Mouse (Mus musculus) ES-E14 (cell line): ENCODE measurements at regions not wholly inside any gene's neighbourhood (a gene's known extent, or its start where the extent isn't known, plus 50 kb on each side); places are given as distances from the start of the nearest gene placed in this dataset.

ENCODE experiments used
- DNase-seq: peaks from one replicate; pipeline ENCODE4 v3.0.0-alpha.2; 2013; ENCODE audit warnings: low read depth, low spot score
- H3K27ac ChIP-seq: 2 replicates; pipeline ENCODE4 v1.5.1; 2012; ENCODE audit warnings: low read depth, mild to moderate bottlenecking, low read length, moderate library complexity, mixed read lengths; ENCODE audit not compliant: poor library complexity, insufficient read depth, severe bottlenecking
- H3K36me3 ChIP-seq: 2 replicates; pipeline ENCODE4 v1.6.1; 2012; ENCODE audit warnings: mild to moderate bottlenecking, low read length, moderate library complexity, mixed read lengths; ENCODE audit not compliant: control insufficient read depth, poor library complexity, insufficient read depth, severe bottlenecking
- H3K4me1 ChIP-seq, 2 experiments: fragments of 150-350 bp in 1 of 2; sonication (generic) in 1 of 2; 2 replicates each; pipeline ENCODE4 v1.6.1; 2012; ENCODE audit warnings: low read length in 2 of 2, mild to moderate bottlenecking in 1 of 2, mixed read lengths in 1 of 2; ENCODE audit not compliant: control insufficient read depth in 2 of 2, insufficient read depth in 2 of 2, poor library complexity in 1 of 2
- H3K4me3 ChIP-seq, 2 experiments: fragments of 150-350 bp in 1 of 2; sonication (generic) in 1 of 2; 2 replicates each; pipeline ENCODE4 v1.5.1; 2012; ENCODE audit warnings: low read length in 2 of 2, low read depth in 1 of 2, mild to moderate bottlenecking in 1 of 2, mixed read lengths in 1 of 2; ENCODE audit not compliant: insufficient read depth in 1 of 2, poor library complexity in 1 of 2, severe bottlenecking in 1 of 2
- H3K9ac ChIP-seq: 2 replicates; pipeline ENCODE4 v1.6.1; 2012; ENCODE audit warnings: low read depth, mild to moderate bottlenecking, low read length, mixed read lengths; ENCODE audit not compliant: poor library complexity, insufficient read depth, severe bottlenecking
- H3K9me3 ChIP-seq: fragments of 150-350 bp; sonication (generic); 2 replicates; pipeline ENCODE4 v1.6.1; 2012; ENCODE audit warnings: low read depth, mild to moderate bottlenecking, low read length; ENCODE audit not compliant: control insufficient read depth, insufficient read depth
- CHD2 ChIP-seq: IDR thresholded peaks from 2 replicates; pipeline ENCODE4 v1.6.1; 2014; ENCODE audit warnings: mild to moderate bottlenecking, low read depth, low read length, inconsistent platforms
- HCFC1 ChIP-seq: IDR thresholded peaks from 2 replicates; pipeline ENCODE4 v1.6.1; 2012; ENCODE audit warnings: low read length, inconsistent platforms, borderline replicate concordance; ENCODE audit not compliant: insufficient read depth
- MAFK ChIP-seq: IDR thresholded peaks from 2 replicates; pipeline ENCODE4 v1.6.1; 2014; ENCODE audit warnings: mild to moderate bottlenecking, low read depth, low read length, inconsistent platforms; ENCODE audit not compliant: insufficient read depth
- ZC3H11A ChIP-seq: IDR thresholded peaks from 2 replicates; pipeline ENCODE4 v1.6.1; 2012; ENCODE audit warnings: low read depth, mild to moderate bottlenecking, inconsistent platforms, low read length, borderline replicate concordance
- ZNF384 ChIP-seq: IDR thresholded peaks from 2 replicates; pipeline ENCODE4 v1.6.1; 2012; ENCODE audit warnings: low read depth, low read length, inconsistent platforms
- in situ Hi-C, 2 experiments: fragments of 600-800 bp; cut with MboI; formaldehyde crosslinking; loops; one replicate each; pipeline ENCODE4 v1.15.1; 2025; ENCODE audit warnings: low sequenced_read_pairs in 2 of 2, inconsistent platforms in 1 of 2; ENCODE audit not compliant: unreplicated experiment in 2 of 2

DNA sequence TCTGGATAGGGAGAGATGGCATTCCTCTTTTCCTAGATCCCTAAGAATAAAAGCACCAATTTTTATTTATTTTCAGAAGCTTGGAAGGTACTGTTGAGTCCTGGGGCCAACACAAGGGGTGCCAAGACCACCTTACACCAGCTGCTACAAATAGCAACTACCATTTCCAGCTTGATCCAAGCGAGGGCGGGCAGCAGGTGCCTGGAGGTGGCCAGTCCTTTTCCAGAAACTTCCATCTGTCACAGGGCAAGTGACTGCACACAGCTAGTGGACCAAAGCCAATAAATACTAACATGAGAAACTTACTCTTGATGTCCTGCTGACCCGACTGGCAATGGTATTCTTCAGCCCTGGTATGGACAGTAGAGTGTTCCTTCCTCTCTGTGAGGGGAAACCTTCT is 80.0 kb upstream of the Tmc1 start:
- no peaks in the 10 kb centered on the region for H3K9me3 ChIP-seq
- in situ Hi-C loops = no loop called here
- H3K27ac ChIP-seq = no peak overlapping the region
- DNase-seq = no peak
- H3K36me3 ChIP-seq = no peaks in the 10 kb centered on the region
- peaks cover 0 to 6% of the 10 kb centered on the region in 2 experiments; a peak in 1 of 4 replicates for H3K4me1 ChIP-seq
- TF ChIP-seq ZNF384 = no peak
- no peak for TF ChIP-seq MAFK
- TF ChIP-seq CHD2 = no peak
- no peak for TF ChIP-seq ZC3H11A
- TF ChIP-seq HCFC1 = no peak
- H3K4me3 ChIP-seq = no peak overlapping the region
- no peak overlapping the region for H3K9ac ChIP-seq

DNA sequence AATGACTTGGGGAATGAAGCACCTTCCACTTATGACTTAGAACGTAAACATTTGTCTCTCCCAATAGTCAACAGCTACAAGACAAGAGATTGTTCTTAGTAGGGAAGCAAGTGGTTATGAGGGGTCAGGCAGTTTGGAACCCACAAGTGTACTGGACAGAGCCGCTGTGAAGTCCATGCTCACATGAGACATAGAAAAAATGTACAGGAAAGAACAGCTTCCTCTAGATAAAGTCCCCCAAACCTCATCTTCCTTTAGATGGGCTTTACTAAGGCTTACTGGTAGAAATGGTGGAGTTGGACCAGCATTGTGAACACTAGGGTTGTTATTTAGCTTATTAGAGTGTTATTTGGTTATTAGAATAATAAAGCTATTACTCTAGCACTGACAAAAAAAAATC is 78.6 kb upstream of the Tmc1 start:
- Histone ChIP-seq H3K4me3 (no peak overlapping the region), H3K27ac (no peak overlapping the region), H3K9ac (no peak overlapping the region), H3K9me3 (no peaks in the 10 kb centered on the region), H3K4me1 (peaks cover 0 to 6% of the 10 kb centered on the region in 2 experiments; a peak in 1 of 4 replicates), H3K36me3 (no peaks in the 10 kb centered on the region)
- in situ Hi-C loops = no loop called here
- TF ChIP-seq HCFC1 (no peak), ZC3H11A (no peak), ZNF384 (no peak), MAFK (no peak), CHD2 (no peak)
- no peak for DNase-seq

GRCm38 (mm10) chr19:21031768-21032308 is 77.8 kb upstream of the Tmc1 start:
- H3K27ac ChIP-seq = no peak overlapping the region
- peaks cover 0 to 3% of the 10 kb centered on the region in 2 experiments; a peak in 1 of 4 replicates for H3K4me1 ChIP-seq
- no peak overlapping the region for H3K9ac ChIP-seq
- no peak for DNase-seq
- in situ Hi-C loops = no loop called here
- H3K9me3 ChIP-seq = no peaks in the 10 kb centered on the region
- no peaks in the 10 kb centered on the region for H3K36me3 ChIP-seq
- no peak overlapping the region for H3K4me3 ChIP-seq
- TF ChIP-seq CHD2 (no peak), MAFK (no peak)

DNA sequence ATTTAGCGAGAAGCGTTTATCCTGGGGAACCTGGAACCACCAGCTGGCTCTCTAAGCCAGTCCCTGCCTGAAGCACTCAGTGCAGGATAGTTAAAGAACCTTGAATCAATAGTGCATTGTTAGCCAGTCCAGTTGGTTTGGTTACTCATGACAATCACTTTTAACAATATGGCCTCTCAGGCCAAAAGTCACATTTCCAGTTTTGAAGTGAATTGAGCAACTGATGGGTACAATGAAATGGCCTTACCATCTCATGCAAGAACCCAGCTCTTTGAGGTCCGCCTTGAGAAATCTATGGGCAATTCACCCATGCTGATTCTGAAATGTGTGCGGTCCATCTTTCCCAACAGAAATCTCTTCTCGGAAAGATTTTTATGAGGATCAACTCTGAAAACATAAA is 77.0 kb upstream of the Tmc1 start:
- H3K4me1 ChIP-seq = no peaks in the 10 kb centered on the region
- in situ Hi-C loops = no loop called here
- TF ChIP-seq MAFK (no peak), HCFC1 (no peak), CHD2 (no peak), ZC3H11A (no peak), ZNF384 (no peak)

DNA sequence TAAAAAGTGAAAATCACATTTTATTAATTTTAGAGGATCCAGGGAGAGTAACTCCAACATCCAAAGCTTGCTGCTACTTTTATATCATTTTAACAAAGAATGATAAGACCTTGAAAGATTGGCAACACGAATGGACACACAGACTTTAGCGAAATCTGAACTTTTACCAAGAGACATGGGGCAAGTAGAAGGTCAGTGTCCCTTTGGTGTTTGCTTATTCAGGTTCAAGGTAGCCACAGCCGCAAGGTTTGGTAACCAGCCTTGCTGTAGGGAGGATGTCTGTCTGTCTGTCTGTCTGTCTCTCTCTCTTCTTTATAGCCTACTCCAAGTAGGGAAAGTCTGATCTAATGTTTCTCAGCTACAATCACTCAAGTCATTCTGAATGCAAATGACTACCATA is 75.0 kb upstream of the Tmc1 start:
- Histone ChIP-seq H3K27ac (no peak overlapping the region), H3K4me3 (no peak overlapping the region), H3K4me1 (no peaks in the 10 kb centered on the region), H3K9ac (no peak overlapping the region), H3K36me3 (no peaks in the 10 kb centered on the region), H3K9me3 (no peaks in the 10 kb centered on the region)
- TF ChIP-seq MAFK (no peak), ZNF384 (no peak), CHD2 (no peak), ZC3H11A (no peak), HCFC1 (no peak)
- no peak for DNase-seq
- in situ Hi-C loops = no loop called here

More for the DNA sequence above, 77.0 kb upstream of the Tmc1 start:
- no peak overlapping the region for H3K9ac ChIP-seq
- H3K9me3 ChIP-seq = no peaks in the 10 kb centered on the region
- H3K36me3 ChIP-seq = no peaks in the 10 kb centered on the region
- H3K27ac ChIP-seq = no peak overlapping the region
- no peak overlapping the region for H3K4me3 ChIP-seq
- no peak for DNase-seq
